Mouse (Mus musculus): ENCODE measurements at regions not wholly inside any gene's neighbourhood (a gene's known extent, or its start where the extent isn't known, plus 50 kb on each side); places are given as distances from the start of the nearest gene placed in this dataset.

DNA sequence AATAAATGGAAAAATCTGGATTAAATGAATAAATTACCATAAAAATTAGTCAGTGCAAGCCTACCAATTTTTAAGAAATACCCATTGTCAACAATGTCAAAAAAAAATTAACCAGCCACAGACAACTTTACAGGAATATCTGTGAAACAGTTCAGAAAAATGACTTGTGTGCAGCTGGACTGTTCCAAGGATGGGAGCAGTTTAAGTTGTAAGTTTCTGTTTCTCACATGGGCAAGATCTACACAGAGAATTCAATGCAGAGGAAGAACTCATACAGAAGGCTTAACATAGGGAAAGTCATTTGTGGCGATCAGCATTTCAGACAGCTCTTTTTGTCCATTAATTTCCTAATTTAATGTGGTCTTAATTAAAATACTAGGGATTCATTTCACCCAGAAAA lies 71.9 kb upstream of the Tdrd3 start:
- DNase-seq (ENCODE audit: extremely low spot score, low spot score): no peak

- no peak for DNase-seq (ENCODE audit: extremely low spot score, low spot score)
Observed at GRCm38 (mm10) chr14:87346812-87347211, 69.6 kb upstream of the Tdrd3 start.

- DNase-seq (ENCODE audit: extremely low spot score, low spot score): no peak
Observed at GRCm38 (mm10) chr14:87348825-87349224, 67.6 kb upstream of the Tdrd3 start.

DNA sequence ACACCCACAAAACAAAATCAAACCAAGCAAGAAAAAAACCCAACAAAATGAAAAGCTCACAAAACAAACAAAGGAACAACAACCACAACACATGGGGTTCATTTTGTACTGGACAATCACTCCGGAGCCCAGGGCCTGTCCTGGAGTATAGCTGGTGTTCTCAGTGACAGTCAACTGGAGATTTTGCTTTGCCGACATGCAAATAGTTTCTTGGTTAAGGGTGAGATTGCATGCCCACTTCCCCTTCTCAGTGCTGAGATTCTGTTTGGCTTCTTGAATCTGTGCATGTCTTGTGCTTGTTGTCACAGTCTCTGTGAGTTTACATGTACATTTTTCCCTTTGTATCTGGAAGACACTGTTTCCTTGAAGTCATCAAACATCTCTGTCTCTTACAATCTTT lies 50.6 kb upstream of the Tdrd3 start:
- DNase-seq (ENCODE audit: extremely low spot score, low spot score): no peak
